Mouse (Mus musculus): ENCODE measurements at regions not wholly inside any gene's neighbourhood (a gene's known extent, or its start where the extent isn't known, plus 50 kb on each side); places are given as distances from the start of the nearest gene placed in this dataset.
A peak's percentile ranks its signal among the peaks of the same experiment; 100 is the strongest.

DNA sequence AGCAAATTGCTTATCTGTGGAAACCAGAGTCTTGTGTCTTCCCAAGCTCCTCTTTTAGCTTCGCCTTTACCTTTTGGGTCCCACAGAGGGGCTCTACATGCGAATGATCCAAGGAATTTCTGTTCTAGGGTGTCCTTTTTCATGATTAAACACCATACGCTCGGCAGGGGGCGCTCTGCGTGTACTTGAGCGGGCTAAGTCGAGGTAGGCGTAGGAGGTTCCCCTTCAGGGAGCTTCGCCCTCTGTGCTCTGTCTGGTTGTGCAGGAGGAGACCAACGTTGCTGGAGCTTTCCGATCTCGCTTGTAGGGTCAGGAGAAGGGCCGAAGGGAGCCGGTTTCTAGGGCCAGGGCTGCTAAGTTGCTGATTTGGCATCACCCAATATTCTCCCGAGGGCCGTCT, 310.7 kb upstream of the 4930535I16Rik start:
- no peak overlapping the region for H3K27ac ChIP-seq (ENCODE audit: insufficient read depth, low read length)
- no peaks in the 10 kb centered on the region for H3K9me3 ChIP-seq (replicated peaks; ENCODE audit: control insufficient read depth, insufficient read depth, low read length, poor library complexity, severe bottlenecking)
- no peaks in the 10 kb centered on the region for H3K4me1 ChIP-seq (ENCODE audit: control insufficient read depth, insufficient read depth, low read length)
- H3K27me3 ChIP-seq (ENCODE audit: control insufficient read depth, insufficient read depth, low read length, poor library complexity, severe bottlenecking) = no peaks in the 10 kb centered on the region
- H3K4me3 ChIP-seq (ENCODE audit: low read depth, low read length) = no peak overlapping the region
- TF ChIP-seq POLR2A (IDR thresholded peaks at IDR 0.05; ENCODE audit: insufficient read depth, low read length) (no peak), CTCF (IDR thresholded peaks at IDR 0.05; ENCODE audit: low read depth, low read length) (peak; percentile 79), EP300 (IDR thresholded peaks at IDR 0.05; ENCODE audit: insufficient read depth, low read depth, low read length) (0 out of 2 replicates have a peak, but pooled peaks have one; percentile 49)
- H3K36me3 ChIP-seq (ENCODE audit: control insufficient read depth, insufficient read depth, low read length, poor library complexity, severe bottlenecking) = no peaks in the 10 kb centered on the region
- no peak overlapping the region for H3K9ac ChIP-seq (ENCODE audit: low read depth, poor library complexity, severe bottlenecking)

DNA sequence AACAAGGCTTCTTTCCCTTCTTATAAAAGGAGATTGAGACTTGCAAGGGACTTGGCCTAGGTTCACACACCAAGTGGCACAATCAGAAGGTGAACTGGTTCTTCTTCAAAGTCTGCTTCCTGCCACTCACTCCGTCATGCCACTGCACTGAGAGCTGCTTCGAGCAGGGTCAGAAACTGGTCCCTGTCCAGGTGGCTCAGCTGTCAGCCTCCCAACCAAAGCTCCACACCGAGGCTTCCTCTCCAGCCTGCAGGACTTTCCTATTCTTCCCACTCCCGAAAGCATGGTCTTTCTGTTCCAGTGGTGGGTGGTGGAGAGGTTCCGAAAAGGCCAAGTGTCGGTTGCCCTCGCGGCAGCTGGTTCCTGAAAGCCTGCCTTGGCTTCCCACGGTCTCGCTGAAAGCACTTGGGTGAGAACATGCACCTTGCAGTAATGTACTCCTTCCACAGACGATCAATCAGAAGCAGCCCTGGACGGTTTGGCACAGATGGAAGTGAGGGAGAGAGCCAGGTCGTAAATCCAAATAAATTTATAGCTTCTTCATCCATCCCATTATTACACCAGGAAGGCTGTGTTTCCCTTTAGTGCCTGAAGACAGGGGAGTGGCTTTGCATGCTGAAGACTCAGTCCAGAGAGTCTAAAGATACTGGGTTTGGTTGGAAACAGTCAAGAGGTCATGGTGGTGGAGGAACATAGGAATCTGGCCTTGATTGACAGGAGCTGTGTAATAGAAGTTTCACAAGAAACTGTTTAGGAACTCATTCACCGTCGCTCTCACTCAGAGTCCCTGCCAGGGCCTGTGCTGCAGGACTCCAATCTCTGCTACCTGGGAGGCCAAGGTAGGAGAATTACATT, 306.1 kb upstream of the 4930535I16Rik start:
- H3K4me3 ChIP-seq (ENCODE audit: low read depth, low read length) = no peak overlapping the region
- no peaks in the 10 kb centered on the region for H3K9me3 ChIP-seq (replicated peaks; ENCODE audit: control insufficient read depth, insufficient read depth, low read length, poor library complexity, severe bottlenecking)
- H3K9ac ChIP-seq (ENCODE audit: low read depth, poor library complexity, severe bottlenecking) = no peak overlapping the region
- H3K4me1 ChIP-seq (ENCODE audit: control insufficient read depth, insufficient read depth, low read length) = no peaks in the 10 kb centered on the region
- H3K27me3 ChIP-seq (ENCODE audit: control insufficient read depth, insufficient read depth, low read length, poor library complexity, severe bottlenecking) = no peaks in the 10 kb centered on the region
- TF ChIP-seq POLR2A (IDR thresholded peaks at IDR 0.05; ENCODE audit: insufficient read depth, low read length) (no peak), EP300 (IDR thresholded peaks at IDR 0.05; ENCODE audit: insufficient read depth, low read depth, low read length) (no peak), CTCF (IDR thresholded peaks at IDR 0.05; ENCODE audit: low read depth, low read length) (no peak)
- no peak overlapping the region for H3K27ac ChIP-seq (ENCODE audit: insufficient read depth, low read length)
- H3K36me3 ChIP-seq (ENCODE audit: control insufficient read depth, insufficient read depth, low read length, poor library complexity, severe bottlenecking) = no peaks in the 10 kb centered on the region

DNA sequence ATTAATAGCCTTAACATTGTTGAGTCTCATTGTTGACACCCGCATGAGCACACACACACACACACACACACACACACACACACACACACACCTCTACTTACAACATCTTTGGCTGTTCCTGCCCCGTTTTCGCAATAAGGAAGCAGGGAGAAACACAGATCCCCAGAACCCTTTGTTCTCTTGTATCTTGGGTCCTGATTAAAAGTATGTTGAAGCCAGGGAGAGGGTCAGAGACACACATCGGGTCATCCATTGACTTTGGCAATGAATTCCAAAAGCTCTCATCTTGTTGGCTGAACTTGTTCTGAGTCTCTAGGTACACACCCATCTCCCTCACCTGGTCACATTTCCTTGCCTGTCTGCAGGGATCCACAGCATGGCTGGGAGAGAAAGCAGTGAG, 303.9 kb upstream of the 4930535I16Rik start:
- H3K27me3 ChIP-seq (ENCODE audit: control insufficient read depth, insufficient read depth, low read length, poor library complexity, severe bottlenecking) = no peaks in the 10 kb centered on the region
- no peaks in the 10 kb centered on the region for H3K36me3 ChIP-seq (ENCODE audit: control insufficient read depth, insufficient read depth, low read length, poor library complexity, severe bottlenecking)
- no peak overlapping the region for H3K27ac ChIP-seq (ENCODE audit: insufficient read depth, low read length)
- H3K9ac ChIP-seq (ENCODE audit: low read depth, poor library complexity, severe bottlenecking) = no peak overlapping the region
- no peaks in the 10 kb centered on the region for H3K9me3 ChIP-seq (replicated peaks; ENCODE audit: control insufficient read depth, insufficient read depth, low read length, poor library complexity, severe bottlenecking)
- TF ChIP-seq CTCF (IDR thresholded peaks at IDR 0.05; ENCODE audit: low read depth, low read length) = no peak
- no peak for TF ChIP-seq EP300 (IDR thresholded peaks at IDR 0.05; ENCODE audit: insufficient read depth, low read depth, low read length)
- TF ChIP-seq POLR2A (IDR thresholded peaks at IDR 0.05; ENCODE audit: insufficient read depth, low read length) = no peak
- no peak overlapping the region for H3K4me3 ChIP-seq (ENCODE audit: low read depth, low read length)
- no peaks in the 10 kb centered on the region for H3K4me1 ChIP-seq (ENCODE audit: control insufficient read depth, insufficient read depth, low read length)

DNA sequence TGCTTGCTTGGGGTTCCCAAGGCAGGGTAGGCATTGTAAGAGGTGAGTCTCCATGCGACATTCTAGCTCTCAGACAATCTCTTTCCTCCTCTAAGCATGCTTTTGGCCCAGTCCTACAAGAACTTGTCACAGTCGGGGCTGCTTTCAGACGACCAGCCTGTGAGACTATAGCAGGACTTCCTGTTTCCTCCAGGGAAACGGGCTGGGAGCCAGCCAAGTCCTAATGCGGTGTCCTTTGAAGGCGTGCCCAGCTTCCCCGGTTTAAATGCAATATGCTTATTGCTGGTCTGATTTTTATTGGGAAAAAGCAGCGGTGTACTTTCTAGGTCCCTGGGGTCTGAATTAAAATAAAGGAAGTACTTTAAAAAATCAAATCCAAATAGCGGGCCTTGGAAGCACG, 299.4 kb upstream of the 4930535I16Rik start:
- no peak for TF ChIP-seq POLR2A (IDR thresholded peaks at IDR 0.05; ENCODE audit: insufficient read depth, low read length)
- TF ChIP-seq CTCF (IDR thresholded peaks at IDR 0.05; ENCODE audit: low read depth, low read length) = no peak
- H3K9me3 ChIP-seq (replicated peaks; ENCODE audit: control insufficient read depth, insufficient read depth, low read length, poor library complexity, severe bottlenecking) = no peaks in the 10 kb centered on the region
- no peaks in the 10 kb centered on the region for H3K4me1 ChIP-seq (ENCODE audit: control insufficient read depth, insufficient read depth, low read length)
- H3K9ac ChIP-seq (ENCODE audit: low read depth, poor library complexity, severe bottlenecking) = no peak overlapping the region
- H3K36me3 ChIP-seq (ENCODE audit: control insufficient read depth, insufficient read depth, low read length, poor library complexity, severe bottlenecking) = no peaks in the 10 kb centered on the region
- no peak overlapping the region for H3K4me3 ChIP-seq (ENCODE audit: low read depth, low read length)
- no peak overlapping the region for H3K27ac ChIP-seq (ENCODE audit: insufficient read depth, low read length)
- H3K27me3 ChIP-seq (ENCODE audit: control insufficient read depth, insufficient read depth, low read length, poor library complexity, severe bottlenecking) = no peaks in the 10 kb centered on the region

DNA sequence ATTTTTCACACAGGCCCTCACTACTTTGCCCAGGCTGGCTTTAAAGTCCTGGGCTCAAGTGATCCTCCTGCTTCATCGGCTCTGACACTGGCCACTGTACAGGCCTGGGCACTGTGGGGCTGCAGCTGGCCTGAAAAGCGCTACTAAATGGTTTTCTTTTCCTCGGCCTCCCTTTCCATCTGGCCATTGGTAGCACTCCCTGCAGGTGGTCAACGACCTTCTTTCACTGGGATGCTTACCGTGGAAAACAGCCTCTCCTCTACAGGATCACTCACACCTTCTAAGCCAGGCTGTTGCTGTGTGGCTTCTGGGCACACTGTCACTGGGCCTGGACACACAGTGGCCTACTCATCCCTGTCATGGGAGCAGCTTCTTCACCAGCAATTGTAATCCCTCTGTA, 298.5 kb upstream of the 4930535I16Rik start:
- no peak overlapping the region for H3K27ac ChIP-seq (ENCODE audit: insufficient read depth, low read length)
- no peak overlapping the region for H3K9ac ChIP-seq (ENCODE audit: low read depth, poor library complexity, severe bottlenecking)
- H3K9me3 ChIP-seq (replicated peaks; ENCODE audit: control insufficient read depth, insufficient read depth, low read length, poor library complexity, severe bottlenecking) = no peaks in the 10 kb centered on the region
- TF ChIP-seq EP300 (IDR thresholded peaks at IDR 0.05; ENCODE audit: insufficient read depth, low read depth, low read length) = no peak
- TF ChIP-seq CTCF (IDR thresholded peaks at IDR 0.05; ENCODE audit: low read depth, low read length) = no peak
- TF ChIP-seq POLR2A (IDR thresholded peaks at IDR 0.05; ENCODE audit: insufficient read depth, low read length) = no peak
- no peak overlapping the region for H3K4me3 ChIP-seq (ENCODE audit: low read depth, low read length)
- H3K36me3 ChIP-seq (ENCODE audit: control insufficient read depth, insufficient read depth, low read length, poor library complexity, severe bottlenecking) = no peaks in the 10 kb centered on the region
- no peaks in the 10 kb centered on the region for H3K27me3 ChIP-seq (ENCODE audit: control insufficient read depth, insufficient read depth, low read length, poor library complexity, severe bottlenecking)
- H3K4me1 ChIP-seq (ENCODE audit: control insufficient read depth, insufficient read depth, low read length) = no peaks in the 10 kb centered on the region

DNA sequence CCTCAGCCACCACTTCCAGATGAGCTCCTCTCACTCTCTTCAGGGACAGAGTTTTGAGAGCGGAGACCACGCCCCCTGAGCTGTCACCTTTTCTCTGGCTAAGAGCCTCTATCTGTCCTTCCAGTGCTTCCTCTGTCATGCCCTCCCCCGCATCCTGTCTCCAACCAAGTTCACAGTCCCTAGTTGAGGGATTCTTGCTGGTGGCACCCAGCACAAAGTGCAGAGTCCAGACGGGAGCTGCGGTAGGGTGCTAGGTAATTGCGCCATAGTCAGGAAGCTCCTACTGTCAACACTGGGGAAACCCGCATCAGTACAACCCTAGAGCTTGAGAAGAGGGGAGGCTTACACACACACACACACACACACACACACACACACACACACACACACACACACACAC, 297.3 kb upstream of the 4930535I16Rik start:
- TF ChIP-seq POLR2A (IDR thresholded peaks at IDR 0.05; ENCODE audit: insufficient read depth, low read length) (no peak), EP300 (IDR thresholded peaks at IDR 0.05; ENCODE audit: insufficient read depth, low read depth, low read length) (no peak), CTCF (IDR thresholded peaks at IDR 0.05; ENCODE audit: low read depth, low read length) (no peak)
- Histone ChIP-seq H3K9me3 (replicated peaks; ENCODE audit: control insufficient read depth, insufficient read depth, low read length, poor library complexity, severe bottlenecking) (no peaks in the 10 kb centered on the region), H3K9ac (ENCODE audit: low read depth, poor library complexity, severe bottlenecking) (no peak overlapping the region), H3K4me1 (ENCODE audit: control insufficient read depth, insufficient read depth, low read length) (no peaks in the 10 kb centered on the region), H3K27me3 (ENCODE audit: control insufficient read depth, insufficient read depth, low read length, poor library complexity, severe bottlenecking) (no peaks in the 10 kb centered on the region), H3K4me3 (ENCODE audit: low read depth, low read length) (no peak overlapping the region), H3K36me3 (ENCODE audit: control insufficient read depth, insufficient read depth, low read length, poor library complexity, severe bottlenecking) (no peaks in the 10 kb centered on the region), H3K27ac (ENCODE audit: insufficient read depth, low read length) (no peak overlapping the region)

Data from ES-Bruce4 (cell line).